Mouse (Mus musculus): ENCODE data around the gene Tchhl1. TPM values are rescaled to one million over a fixed set of nuclear protein-coding genes. Genes with fewer than 3 reads are reported as not detected.

The Tchhl1 gene
- polyA plus RNA-seq, 1 experiment from 2014 or later, result 0.28 TPM

- H3K27me3 ChIP-seq (ENCODE audit: insufficient read depth, low read length), result no peaks in the 10 kb centered on the region
- ATAC-seq (replicated peaks; ENCODE audit: low FRiP score, low read depth) (peak; percentile 97), DNase-seq (ENCODE audit: low spot score) (peak; percentile 93)
- H3K4me3 ChIP-seq (replicated peaks; ENCODE audit: low read depth, low read length), result peak within 1 kb of the TSS; percentile 83
- H3K4me2 ChIP-seq (ENCODE audit: low read length), result peak within 1 kb of the TSS; percentile 58
- H3K4me1 ChIP-seq (replicated peaks; ENCODE audit: insufficient read depth, low read length), result peaks cover 15% of the 10 kb centered on the region; the same call in 1 of the 2 replicates
- 0 out of 2 replicates have a peak, but pooled peaks have one; percentile 9 for TF ChIP-seq CTCF (IDR thresholded peaks at IDR 0.05; ENCODE audit: low read depth)
- H3K9ac ChIP-seq (ENCODE audit: low read depth, low read length), result peak within 1 kb of the TSS; percentile 77
- peak within 1 kb of the TSS; percentile 96 for H3K27ac ChIP-seq
- H3K36me3 ChIP-seq (ENCODE audit: insufficient read depth, low read length), result 0 out of 2 replicates have a peak, but pooled peaks cover 3% of the 10 kb centered on the region
- H3K9me3 ChIP-seq (replicated peaks; ENCODE audit: low read length), result no peaks in the 10 kb centered on the region
- under 1% methylated on average over 38 of the region's 38 CpGs for WGBS
These were observed 52.0 kb downstream of the Tchhl1 start, which contains the start of gene S100a11 for GRCm38 (mm10) chr3:93520330-93521193. Gene S100a11, plus strand, starts transcription at chr3:93520488.

Small RNA genes within 50 kb of the gene (microRNA-seq; reads per million reads assigned to microRNA genes)
- gene Gm22752, result not detected

Other genes with a start within 250 kb of the Tchhl1 start
- 0.28 and 0.32 TPM in 2 replicates for gene Flg, start 195.2 kb upstream of the Tchhl1 start, polyA plus RNA-seq (2015; fragmentation: Nextera tagmentation; extraction: Ambion mirVana)
- gene Hrnr, start 149.0 kb upstream of the Tchhl1 start, polyA plus RNA-seq (2015; fragmentation: Nextera tagmentation; extraction: Ambion mirVana), result 0.04 and 0.05 TPM in 2 replicates
- gene Rptn, start 75.1 kb upstream of the Tchhl1 start, polyA plus RNA-seq (2015; fragmentation: Nextera tagmentation; extraction: Ambion mirVana), result 0.04 and 0.05 TPM in 2 replicates
- gene Tchh, start 26.4 kb upstream of the Tchhl1 start, polyA plus RNA-seq (2015; fragmentation: Nextera tagmentation; extraction: Ambion mirVana), result 6.7 and 7.1 TPM in 2 replicates
- gene S100a11, start 51.7 kb downstream of the Tchhl1 start, polyA plus RNA-seq (2015; fragmentation: Nextera tagmentation; extraction: Ambion mirVana), result 2,066 and 2,191 TPM in 2 replicates
- gene S100a10, start 86.3 kb downstream of the Tchhl1 start, polyA plus RNA-seq (2015; fragmentation: Nextera tagmentation; extraction: Ambion mirVana), result 534 and 566 TPM in 2 replicates
- not detected in 2 replicates for gene Tdpoz2, start 183.9 kb downstream of the Tchhl1 start, polyA plus RNA-seq (2015; fragmentation: Nextera tagmentation; extraction: Ambion mirVana)
- not detected in 2 replicates for gene Tdpoz1, start 207.6 kb downstream of the Tchhl1 start, polyA plus RNA-seq (2015; fragmentation: Nextera tagmentation; extraction: Ambion mirVana)
- not detected in 2 replicates for gene Gm37596, start 224.3 kb downstream of the Tchhl1 start, polyA plus RNA-seq (2015; fragmentation: Nextera tagmentation; extraction: Ambion mirVana)

Measured in kidney, postnatal 0 days (tissue).